Mouse (Mus musculus) E14TG2a.4 (cell line): ENCODE results near the gene Nenf.

ENCODE experiments used
- H3K27me3 ChIP-seq: 2 replicates; pipeline ENCODE4 v1.6.1; 2014; ENCODE audit warnings: low read length, control low read depth; ENCODE audit not compliant: insufficient read depth
- H3K36me3 ChIP-seq: 2 replicates; pipeline ENCODE4 v1.6.1; 2014; ENCODE audit warnings: low read length, control low read depth; ENCODE audit not compliant: insufficient read depth
- H3K4me1 ChIP-seq: replicated peaks from 2 replicates; pipeline ENCODE4 v1.6.1; 2014; ENCODE audit warnings: low read depth, low read length, control low read depth
- H3K4me3 ChIP-seq: replicated peaks from 2 replicates; pipeline ENCODE4 v1.5.1; 2014; ENCODE audit warnings: mild to moderate bottlenecking, low read length
- H3K9me3 ChIP-seq: 2 replicates; pipeline ENCODE4 v1.6.1; 2014; ENCODE audit warnings: low read length, control low read depth
- CTCF ChIP-seq: conservative IDR thresholded peaks from 2 replicates; pipeline ENCODE4 v1.5.1; 2014; ENCODE audit warnings: low read length
- NANOG ChIP-seq: IDR thresholded peaks from 2 replicates; pipeline ENCODE4 v1.6.1; 2014; ENCODE audit warnings: borderline replicate concordance, low read length, mixed read lengths
- POU5F1 ChIP-seq: IDR thresholded peaks from 2 replicates; pipeline ENCODE4 v1.6.1; 2014; ENCODE audit warnings: low read length, borderline replicate concordance

Gene Nenf

GRCm38 (mm10) chr1:191301903-191302302, 16.1 kb downstream of the Nenf start:
- TF ChIP-seq CTCF (no peak), NANOG (no peak), POU5F1 (no peak)
- peaks cover under 1% of the 10 kb centered on the region; the same call in 1 of the 2 replicates for H3K27me3 ChIP-seq
- H3K4me1 ChIP-seq: peaks cover 11% of the 10 kb centered on the region
- no peaks in the 10 kb centered on the region for H3K36me3 ChIP-seq
- H3K4me3 ChIP-seq: no peak overlapping the region
- no peaks in the 10 kb centered on the region for H3K9me3 ChIP-seq

GRCm38 (mm10) chr1:191299215-191299942, 18.6 kb downstream of the Nenf start:
- peak; percentile 55 for TF ChIP-seq CTCF
- TF ChIP-seq NANOG: no peak
- Histone ChIP-seq H3K4me3 (no peak overlapping the region), H3K4me1 (no peaks in the 10 kb centered on the region), H3K36me3 (no peaks in the 10 kb centered on the region), H3K9me3 (no peaks in the 10 kb centered on the region), H3K27me3 (peaks cover 15% of the 10 kb centered on the region)

- no peak for TF ChIP-seq NANOG
- TF ChIP-seq POU5F1: no peak
- no peaks in the 10 kb centered on the region for H3K4me1 ChIP-seq
- no peaks in the 10 kb centered on the region for H3K9me3 ChIP-seq
- no peak overlapping the region for H3K4me3 ChIP-seq
- H3K36me3 ChIP-seq: no peaks in the 10 kb centered on the region
- peaks cover 17% of the 10 kb centered on the region for H3K27me3 ChIP-seq
Observed at GRCm38 (mm10) chr1:191298304-191298703, 19.7 kb downstream of the Nenf start.

- H3K36me3 ChIP-seq: no peaks in the 10 kb centered on the region
- TF ChIP-seq NANOG (no peak), CTCF (no peak), POU5F1 (no peak)
- H3K4me3 ChIP-seq: no peak overlapping the region
- peaks cover 17% of the 10 kb centered on the region for H3K27me3 ChIP-seq
- no peaks in the 10 kb centered on the region for H3K9me3 ChIP-seq
- H3K4me1 ChIP-seq: no peaks in the 10 kb centered on the region
Observed at GRCm38 (mm10) chr1:191296445-191296844, 21.5 kb downstream of the Nenf start.

GRCm38 (mm10) chr1:191295784-191296183, 22.2 kb downstream of the Nenf start:
- H3K36me3 ChIP-seq: no peaks in the 10 kb centered on the region
- H3K27me3 ChIP-seq: peaks cover 17% of the 10 kb centered on the region
- no peak for TF ChIP-seq POU5F1
- TF ChIP-seq CTCF: no peak
- TF ChIP-seq NANOG: no peak
- no peak overlapping the region for H3K4me3 ChIP-seq
- H3K9me3 ChIP-seq: no peaks in the 10 kb centered on the region
- no peaks in the 10 kb centered on the region for H3K4me1 ChIP-seq

GRCm38 (mm10) chr1:191293996-191294795, 23.8 kb downstream of the Nenf start:
- TF ChIP-seq NANOG: no peak
- TF ChIP-seq POU5F1: no peak
- no peak for TF ChIP-seq CTCF
- Histone ChIP-seq H3K36me3 (no peaks in the 10 kb centered on the region), H3K4me1 (no peaks in the 10 kb centered on the region), H3K27me3 (peaks cover 19% of the 10 kb centered on the region), H3K4me3 (no peak overlapping the region), H3K9me3 (no peaks in the 10 kb centered on the region)

- Histone ChIP-seq H3K4me3 (no peak overlapping the region), H3K9me3 (no peaks in the 10 kb centered on the region), H3K27me3 (peaks cover 19% of the 10 kb centered on the region), H3K36me3 (no peaks in the 10 kb centered on the region), H3K4me1 (no peaks in the 10 kb centered on the region)
- no peak for TF ChIP-seq NANOG
- TF ChIP-seq POU5F1: no peak
- TF ChIP-seq CTCF: no peak
Observed at GRCm38 (mm10) chr1:191293051-191293450, 24.9 kb downstream of the Nenf start.

GRCm38 (mm10) chr1:191292348-191292747, 25.6 kb downstream of the Nenf start:
- Histone ChIP-seq H3K9me3 (no peaks in the 10 kb centered on the region), H3K27me3 (peaks cover 19% of the 10 kb centered on the region), H3K4me1 (no peaks in the 10 kb centered on the region), H3K36me3 (no peaks in the 10 kb centered on the region), H3K4me3 (no peak overlapping the region)
- no peak for TF ChIP-seq NANOG
- no peak for TF ChIP-seq POU5F1
- no peak for TF ChIP-seq CTCF
